Mouse (Mus musculus) olfactory bulb, adult 2 months (tissue): ENCODE results near the gene Pde8b. TPM values are rescaled to one million over a fixed set of nuclear protein-coding genes. Genes with fewer than 3 reads are reported as not detected.
"Not testable (repeated sequence)": the region's sequence is repeated elsewhere in the genome, so short reads cannot be mapped to it uniquely, and the experiment has no call there.

ENCODE experiments used
- H3K27ac ChIP-seq: fragments of 200-500 bp; 2 replicates; pipeline ENCODE4 v1.5.1; 2012; ENCODE audit warnings: low read depth, low read length; ENCODE audit not compliant: insufficient read depth
- H3K4me1 ChIP-seq: fragments of 200-500 bp; 2 replicates; pipeline ENCODE4 v1.6.1; 2012; ENCODE audit warnings: low read length; ENCODE audit not compliant: control insufficient read depth, insufficient read depth
- H3K4me3 ChIP-seq: fragments of 200-500 bp; 2 replicates; pipeline ENCODE4 v1.5.1; 2012; ENCODE audit warnings: mild to moderate bottlenecking, low read depth, low read length, moderate library complexity; ENCODE audit not compliant: insufficient read depth
- CTCF ChIP-seq: fragments of 200-500 bp; IDR thresholded peaks from 2 replicates; pipeline ENCODE4 v1.5.1; 2012; ENCODE audit warnings: low read depth, mild to moderate bottlenecking, low read length, moderate library complexity; ENCODE audit not compliant: insufficient read depth
- POLR2A ChIP-seq: fragments of 200-500 bp; IDR thresholded peaks from 2 replicates; pipeline ENCODE4 v1.6.1; 2012; ENCODE audit warnings: mild to moderate bottlenecking, low read depth, low read length, moderate library complexity; ENCODE audit not compliant: insufficient read depth
- WGBS: fragments of 180-500 bp; shearing (Covaris S2); methylation state at CpG from one replicate; pipeline ENCODE4 v1.1.7; 2018; 5-methylcytosine and 5-hydroxymethylcytosine counted together
- polyA plus RNA-seq: library from polyadenylated mRNA; stranded (reverse); fragments of >200 nt; gene quantifications from 2 replicates; pipeline ENCODE4 v1.2.4, GENCODE M21; 2012; ENCODE audit warnings: low replicate concordance; ENCODE audit not compliant: missing spikeins, insufficient read depth, insufficient read length

The Pde8b gene
- polyA plus RNA-seq, 1 experiment, result not detected

- Histone ChIP-seq H3K4me1 (peaks cover 6% of the 10 kb centered on the region; the same call in 1 of the 2 replicates), H3K4me3 (no peak overlapping the region), H3K27ac (no peak overlapping the region)
- no peak for TF ChIP-seq POLR2A
- TF ChIP-seq CTCF, result no peak
- 88% methylated on average over 2 of the region's 2 CpGs for WGBS
Observed at GRCm38 (mm10) chr13:95224491-95224890, 25.6 kb downstream of the Pde8b start.

- TF ChIP-seq CTCF, result no peak
- no peak for TF ChIP-seq POLR2A
- H3K4me1 ChIP-seq, result peaks cover 6% of the 10 kb centered on the region; the same call in 1 of the 2 replicates
- H3K4me3 ChIP-seq, result peak overlapping the region; percentile 74
- 59% methylated on average over 2 of the region's 2 CpGs for WGBS
- H3K27ac ChIP-seq, result no peak overlapping the region
Observed at GRCm38 (mm10) chr13:95223427-95223772, 26.7 kb downstream of the Pde8b start.

GRCm38 (mm10) chr13:95222569-95223426 lies 27.3 kb downstream of the Pde8b start:
- Histone ChIP-seq H3K4me1 (peaks cover 6% of the 10 kb centered on the region; the same call in 1 of the 2 replicates), H3K4me3 (peak overlapping the region; percentile 74), H3K27ac (no peak overlapping the region)
- WGBS, result 1% methylated on average over 94 of the region's 96 CpGs
- no peak for TF ChIP-seq POLR2A
- TF ChIP-seq CTCF, result no peak

DNA sequence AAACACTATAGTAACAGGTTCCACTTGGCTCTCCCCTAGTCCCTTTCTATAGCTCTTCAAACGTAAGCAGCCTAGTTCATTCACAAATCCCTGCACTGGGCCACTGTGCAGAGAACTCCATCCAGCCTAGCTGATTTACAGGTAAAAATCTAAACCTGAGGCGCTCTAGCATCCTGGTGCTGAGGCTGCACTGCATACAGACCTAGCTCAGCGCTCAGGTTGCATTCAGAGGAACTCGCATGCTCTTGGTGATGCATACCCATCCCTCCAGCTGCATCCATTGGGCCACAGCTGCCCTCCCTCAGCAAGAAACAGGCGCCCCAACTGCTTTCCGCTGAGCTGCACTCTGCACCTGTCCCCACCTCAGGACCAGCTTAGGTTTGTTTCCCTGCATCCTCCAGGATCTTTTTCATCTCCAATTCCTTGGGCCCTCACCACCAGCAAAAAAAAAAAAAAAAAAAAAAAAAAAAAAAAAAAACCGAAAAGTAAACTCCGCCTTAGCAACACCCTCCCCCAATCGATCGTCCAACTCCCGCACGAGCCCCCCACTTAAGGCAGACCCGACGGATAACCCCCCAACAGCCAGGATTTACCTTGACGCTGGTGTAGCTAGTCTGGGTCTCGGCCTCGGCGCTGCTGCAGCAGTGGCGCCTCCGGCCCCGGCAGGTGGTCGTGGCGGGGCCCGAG lies 28.1 kb downstream of the Pde8b start:
- 6% methylated on average over 24 of the region's 24 CpGs for WGBS
- Histone ChIP-seq H3K4me3 (peak overlapping the region; percentile 74), H3K27ac (no peak overlapping the region), H3K4me1 (peaks cover 6% of the 10 kb centered on the region; the same call in 1 of the 2 replicates)
- TF ChIP-seq CTCF (no peak), POLR2A (no peak)

GRCm38 (mm10) chr13:95215661-95216170 lies 34.4 kb downstream of the Pde8b start:
- 82% methylated on average over 1 of the region's 1 CpGs for WGBS
- H3K4me3 ChIP-seq, H3K27ac ChIP-seq, H3K4me1 ChIP-seq: not testable (repeated sequence)

GRCm38 (mm10) chr13:95212320-95212719 lies 37.8 kb downstream of the Pde8b start:
- Histone ChIP-seq H3K4me3 (no peak overlapping the region), H3K27ac (no peak overlapping the region), H3K4me1 (no peaks in the 10 kb centered on the region)
- TF ChIP-seq CTCF, result no peak
- no peak for TF ChIP-seq POLR2A
- WGBS, result 66% methylated on average over 5 of the region's 5 CpGs

DNA sequence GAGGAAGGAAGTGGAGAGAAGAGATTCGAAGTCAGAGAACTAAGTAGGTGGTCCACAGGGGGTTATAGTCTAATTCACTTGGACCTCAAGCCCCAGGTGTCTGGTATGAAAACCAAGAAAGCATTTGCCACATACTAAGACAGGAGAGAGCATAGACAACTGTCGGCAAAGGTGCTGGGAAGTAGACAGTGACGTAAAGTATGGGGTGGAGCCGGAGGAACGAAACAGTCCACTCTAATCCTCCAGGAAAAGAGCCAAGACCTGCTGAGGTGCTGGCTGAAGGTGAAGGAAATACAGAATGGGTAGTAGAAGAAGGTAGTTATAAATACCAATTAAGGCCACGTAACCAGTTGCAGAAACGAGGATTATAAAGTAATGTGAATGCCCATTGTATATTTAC lies 42.8 kb downstream of the Pde8b start:
- not testable (repeated sequence) for H3K4me1 ChIP-seq, H3K4me3 ChIP-seq, H3K27ac ChIP-seq
- WGBS, result 71% methylated on average over 7 of the region's 7 CpGs

DNA sequence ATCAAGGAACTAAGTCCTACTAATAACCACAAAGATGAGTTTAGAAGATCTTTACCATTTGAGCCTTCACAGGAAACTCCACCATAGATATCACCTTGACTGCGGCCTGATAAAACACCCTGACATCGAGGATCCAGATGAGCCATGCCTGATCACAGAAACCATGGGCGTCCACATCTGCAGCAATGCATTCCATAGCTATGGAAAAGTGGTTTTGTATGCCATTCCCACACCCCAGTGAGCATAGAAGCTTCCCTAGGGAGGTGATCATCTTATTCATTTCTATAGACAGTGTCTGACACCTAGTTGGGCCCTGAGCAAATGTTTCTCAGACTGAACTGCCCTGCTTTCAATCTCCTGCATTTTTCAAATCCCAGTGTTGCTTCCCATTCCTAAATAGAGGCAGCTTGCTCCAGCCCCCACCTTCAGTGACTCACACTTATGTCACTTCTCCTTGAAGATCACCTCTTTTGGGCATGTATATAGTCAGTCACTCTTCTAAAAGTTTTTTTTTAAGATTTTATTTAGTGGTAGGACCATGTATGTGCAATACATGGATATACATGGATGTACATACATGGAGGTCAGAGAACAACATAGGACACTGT lies 47.9 kb downstream of the Pde8b start:
- WGBS, result 97% methylated on average over 3 of the region's 3 CpGs
- no peak overlapping the region for H3K27ac ChIP-seq

GRCm38 (mm10) chr13:95200817-95201216 lies 49.3 kb downstream of the Pde8b start:
- Histone ChIP-seq H3K4me3 (no peak overlapping the region), H3K4me1 (no peaks in the 10 kb centered on the region), H3K27ac (no peak overlapping the region)
- whole genome bisulfite sequencing, result 80% methylated on average over 8 of the region's 8 CpGs
- TF ChIP-seq POLR2A, result no peak
- no peak for TF ChIP-seq CTCF

More for the DNA sequence above, 47.9 kb downstream of the Pde8b start:
- H3K4me3 ChIP-seq, result no peak overlapping the region
- TF ChIP-seq CTCF (no peak), POLR2A (no peak)
- no peaks in the 10 kb centered on the region for H3K4me1 ChIP-seq
